Mouse (Mus musculus): Measurements from ENCODE around the gene Naaladl2. TPM values are rescaled to one million over a fixed set of nuclear protein-coding genes. Genes with fewer than 3 reads are reported as not detected.
"Not testable (repeated sequence)": the region's sequence is repeated elsewhere in the genome, so short reads cannot be mapped to it uniquely, and the experiment has no call there.

Gene Naaladl2
- total RNA-seq, 2 experiments from 2014 or later, result 0.51 to 0.91 TPM

DNA sequence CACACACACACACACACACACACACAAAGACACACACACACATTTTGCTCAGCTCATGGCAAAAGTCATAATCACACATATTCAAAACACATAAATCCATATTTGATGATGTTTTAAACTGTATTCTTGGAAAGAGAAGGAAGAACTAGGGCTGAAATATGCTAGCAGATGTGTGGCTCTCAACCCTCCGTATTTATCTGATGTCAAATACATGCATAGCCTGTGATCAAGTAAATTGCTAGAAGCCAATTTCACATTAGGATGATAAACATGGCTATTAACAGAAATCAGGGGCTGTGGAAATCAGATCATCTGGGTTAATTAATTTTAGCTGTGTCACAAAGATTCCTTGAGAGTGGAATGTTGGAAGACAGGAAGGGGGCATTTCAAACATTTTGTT lies 752.8 kb downstream of the Naaladl2 start:
- DNase-seq, result no peak
- intact Hi-C loops (cut with DNase I), result no loop called here

DNA sequence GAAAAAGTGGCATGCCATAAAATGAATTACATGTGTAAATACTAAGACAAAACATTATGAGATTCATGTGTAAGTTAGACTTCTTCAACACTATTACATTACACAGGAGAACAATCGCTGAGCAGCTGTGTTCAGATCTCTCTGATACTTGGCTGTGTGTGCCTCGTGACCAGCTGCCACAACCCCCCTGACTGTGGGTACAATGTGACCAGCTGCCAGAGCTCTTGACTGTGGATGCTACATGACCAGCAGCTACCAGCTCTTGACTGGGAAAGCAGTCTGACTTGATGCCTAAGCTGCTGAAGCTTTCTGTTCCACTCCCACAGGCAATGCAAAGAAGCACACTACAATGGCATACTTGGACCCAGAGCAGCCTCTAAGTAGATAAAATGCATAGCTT lies 789.1 kb downstream of the Naaladl2 start:
- no peak for DNase-seq
- intact Hi-C loops (cut with DNase I), result no loop called here

DNA sequence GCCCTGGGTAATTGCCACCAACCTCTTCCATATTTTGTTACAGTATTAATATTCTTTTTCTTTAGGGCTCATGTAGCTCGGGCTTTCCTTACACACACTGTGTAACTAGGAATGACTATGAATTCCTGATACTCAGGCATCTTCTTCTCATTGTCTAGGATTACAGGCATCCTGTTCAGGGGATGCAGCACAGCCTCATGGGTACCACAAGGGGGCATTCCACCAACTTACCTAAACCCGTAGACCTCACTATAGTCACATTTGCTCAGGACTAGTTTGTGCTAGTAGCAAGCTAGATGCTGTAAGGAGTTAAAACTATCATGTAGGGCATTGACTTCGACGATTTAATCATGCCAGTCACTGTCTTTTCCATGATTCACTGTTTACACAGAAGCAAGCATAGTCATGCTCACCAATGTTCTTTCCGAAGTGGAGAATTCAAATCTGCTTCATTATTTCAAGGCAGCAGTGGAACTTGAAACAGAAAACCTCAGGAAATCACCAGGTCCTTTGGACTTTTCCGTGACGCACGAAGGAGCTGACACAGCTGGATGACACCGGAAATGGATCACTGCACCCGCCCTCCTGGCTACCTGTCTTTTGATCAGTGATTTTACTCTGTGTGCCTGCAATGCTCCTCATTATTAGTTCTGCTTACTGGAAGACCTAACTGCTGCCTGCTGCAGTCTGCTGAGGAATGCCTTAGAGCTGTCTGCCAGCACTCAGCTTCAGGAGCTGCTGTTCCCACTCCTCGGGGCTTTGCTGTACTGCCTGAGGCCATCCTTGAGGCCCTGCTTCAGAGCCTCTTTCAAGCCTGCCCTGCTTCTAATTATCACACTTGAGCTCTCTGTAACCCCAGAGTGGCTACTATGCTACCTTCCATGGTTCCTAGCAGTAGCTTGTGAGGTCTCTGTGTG lies 822.3 kb downstream of the Naaladl2 start:
- no peak for DNase-seq
- intact Hi-C loops (cut with DNase I), result loop anchor here (1.0 kb wide), 1 partner anchor 7 kb away; no protein-coding TSS in a partner anchor

DNA sequence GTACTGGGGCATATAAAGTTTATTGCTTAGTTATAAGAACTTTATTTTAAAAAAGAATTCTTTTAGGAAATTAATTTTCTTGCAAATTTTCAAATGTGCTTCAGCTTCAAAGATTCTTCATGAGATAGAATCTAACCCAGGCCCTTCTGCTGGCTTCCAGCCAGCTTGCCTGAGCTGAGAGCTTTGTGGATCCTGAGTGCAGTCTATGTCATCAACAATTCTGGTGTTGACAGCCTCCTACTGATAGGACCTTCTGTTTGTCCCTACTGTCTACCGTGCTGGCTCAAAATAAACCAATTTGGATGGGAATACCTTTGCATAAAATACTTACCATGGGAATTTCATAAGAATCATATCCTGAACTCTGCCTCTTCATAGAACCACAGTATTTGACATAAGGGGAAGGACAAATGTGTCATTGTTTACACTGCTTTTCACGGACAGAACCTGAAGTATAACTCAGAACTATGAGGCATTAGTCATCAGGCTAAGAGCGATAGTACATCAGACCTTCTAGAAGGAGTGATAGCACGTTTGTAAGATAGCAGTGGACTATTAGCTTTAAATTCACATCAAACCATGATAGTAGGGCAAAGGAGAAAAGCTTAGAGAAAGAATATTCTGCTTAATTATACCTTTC lies 829.3 kb downstream of the Naaladl2 start:
- intact Hi-C loops (cut with DNase I), result loop anchor here (1.0 kb wide), 1 partner anchor 8 kb away; no protein-coding TSS in a partner anchor
- no peak for DNase-seq

DNA sequence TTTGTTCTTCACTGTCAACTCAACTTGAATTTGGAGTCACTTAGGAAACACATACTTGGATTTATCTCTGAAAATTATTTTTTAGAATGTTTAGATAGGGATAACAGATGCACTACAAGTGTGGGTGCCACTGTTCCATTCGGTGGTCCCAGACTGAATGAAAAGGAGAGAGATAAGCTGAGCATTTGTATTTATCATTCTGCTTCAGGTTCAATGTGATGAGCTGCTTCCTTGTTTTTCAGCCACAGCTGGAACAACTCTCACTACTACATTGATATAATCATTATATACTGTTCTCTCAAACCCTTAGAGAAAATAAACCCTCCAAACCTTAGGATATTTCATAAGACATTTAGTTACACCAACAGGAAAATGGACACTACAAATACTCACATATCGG lies 918.6 kb downstream of the Naaladl2 start:
- intact Hi-C loops (cut with DNase I), result no loop called here
- no peak for DNase-seq

DNA sequence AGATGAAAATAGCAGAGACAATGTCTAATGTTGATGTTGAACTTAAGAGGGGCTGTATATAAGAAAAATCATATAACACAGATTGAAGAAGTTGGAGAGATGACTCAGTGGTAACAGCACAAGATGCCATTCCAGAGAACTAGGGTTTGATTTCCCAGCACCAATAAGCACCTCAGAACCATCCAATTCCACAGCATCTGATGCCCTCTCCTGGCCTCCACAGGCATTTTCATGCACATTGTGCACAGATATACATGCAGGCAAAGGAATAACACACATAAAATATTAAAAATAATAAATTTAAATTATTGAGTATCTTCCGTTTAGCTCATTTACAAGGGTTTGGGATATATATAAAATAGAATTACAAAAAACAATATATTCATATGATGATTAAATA lies 926.6 kb downstream of the Naaladl2 start:
- DNase-seq, result no peak
- intact Hi-C loops (cut with DNase I), result no loop called here

DNA sequence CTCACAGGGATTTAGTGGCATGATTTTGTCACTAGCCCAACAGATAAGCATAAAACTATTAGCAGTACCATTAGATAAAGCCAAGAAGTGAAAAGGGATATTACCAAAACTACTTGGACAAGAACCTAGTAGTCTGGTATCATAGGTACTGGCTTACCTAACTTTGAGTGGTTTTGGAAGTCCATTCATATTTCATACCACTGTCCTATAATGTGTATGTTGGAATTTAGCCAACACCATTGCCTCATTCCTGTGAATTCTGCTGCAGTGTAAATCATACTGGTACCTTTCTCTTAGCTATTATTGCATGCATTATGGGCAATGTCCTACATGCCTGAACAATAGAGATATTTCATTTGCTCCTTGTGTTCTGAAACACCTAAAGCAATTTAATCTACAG lies 977.5 kb downstream of the Naaladl2 start:
- no peak for DNase-seq
- intact Hi-C loops (cut with DNase I), result no loop called here

DNA sequence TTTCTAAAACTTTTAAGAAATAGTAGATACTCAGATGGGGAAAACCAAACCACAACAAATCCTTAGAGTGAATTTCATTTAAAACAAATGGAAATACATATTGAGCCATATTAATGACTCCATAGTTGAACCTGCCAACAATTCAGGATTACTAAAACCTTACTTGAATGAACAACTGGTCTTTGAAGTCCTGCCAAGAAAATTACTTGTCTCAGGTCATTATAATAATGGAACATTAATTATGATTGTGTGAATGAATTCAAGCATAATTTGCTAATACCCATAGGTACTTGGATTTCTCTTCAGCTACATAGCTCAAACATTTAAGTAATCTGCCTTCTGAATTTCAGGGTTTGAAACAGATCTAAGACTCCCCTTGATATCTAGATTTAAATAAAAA lies 980.1 kb downstream of the Naaladl2 start:
- intact Hi-C loops (cut with DNase I), result no loop called here

DNA sequence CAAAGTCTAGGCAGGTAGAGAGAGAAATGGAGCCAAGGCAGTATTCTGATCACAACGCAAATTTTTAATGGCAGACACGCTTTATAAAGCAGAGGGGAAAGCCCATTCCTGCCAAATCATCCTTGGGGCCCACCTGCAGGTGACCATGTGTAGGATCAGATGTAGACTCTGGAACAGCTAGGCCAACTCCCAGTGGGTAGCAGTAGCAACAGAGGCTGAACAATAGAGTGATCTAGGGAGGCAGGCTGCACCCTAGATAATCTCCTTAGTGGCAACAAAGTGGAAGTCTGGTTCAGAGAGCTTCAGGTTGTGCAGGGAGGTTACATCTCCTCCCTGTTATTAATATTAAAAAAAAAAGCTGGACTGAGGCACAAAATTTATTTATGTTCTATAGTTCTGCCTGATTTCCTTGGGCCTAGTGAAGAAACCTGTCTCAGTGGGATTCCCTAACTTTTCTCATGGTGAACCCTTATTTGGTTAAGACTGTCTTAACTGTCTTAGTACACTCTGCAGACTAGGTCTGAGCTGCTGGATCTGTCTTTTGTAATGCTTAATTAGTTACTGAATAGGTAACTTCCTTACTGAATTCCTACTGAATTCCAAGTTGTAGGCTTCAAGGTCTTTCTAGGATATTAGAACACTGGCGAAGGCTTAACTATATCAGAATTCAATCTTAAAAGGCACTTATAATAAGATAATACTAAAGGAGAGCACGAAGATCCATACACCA lies 992.8 kb downstream of the Naaladl2 start:
- DNase-seq; intact Hi-C loops (cut with DNase I): not testable (repeated sequence)

More for the DNA sequence above, 980.1 kb downstream of the Naaladl2 start:
- no peak for DNase-seq

DNA sequence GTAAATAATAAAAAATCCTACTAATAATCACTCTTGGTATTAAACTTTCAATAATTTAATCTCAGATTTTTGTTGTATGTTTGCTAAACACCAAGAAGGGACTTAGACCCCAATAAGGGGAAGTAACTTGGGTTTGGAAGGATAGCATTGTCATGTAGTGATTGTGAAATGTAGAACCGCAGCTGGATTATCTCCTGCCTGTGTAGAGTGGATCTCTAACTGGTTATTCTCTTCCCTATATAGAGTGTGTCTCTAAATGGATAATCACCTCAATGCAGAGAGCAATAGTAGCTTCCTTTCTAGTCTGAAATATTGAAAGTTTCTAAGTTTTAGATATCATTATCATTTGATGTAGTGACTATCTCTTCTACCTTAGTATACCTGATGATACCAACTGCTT lies 1001.3 kb downstream of the Naaladl2 start:
- no peak for DNase-seq
- intact Hi-C loops (cut with DNase I), result no loop called here

DNA sequence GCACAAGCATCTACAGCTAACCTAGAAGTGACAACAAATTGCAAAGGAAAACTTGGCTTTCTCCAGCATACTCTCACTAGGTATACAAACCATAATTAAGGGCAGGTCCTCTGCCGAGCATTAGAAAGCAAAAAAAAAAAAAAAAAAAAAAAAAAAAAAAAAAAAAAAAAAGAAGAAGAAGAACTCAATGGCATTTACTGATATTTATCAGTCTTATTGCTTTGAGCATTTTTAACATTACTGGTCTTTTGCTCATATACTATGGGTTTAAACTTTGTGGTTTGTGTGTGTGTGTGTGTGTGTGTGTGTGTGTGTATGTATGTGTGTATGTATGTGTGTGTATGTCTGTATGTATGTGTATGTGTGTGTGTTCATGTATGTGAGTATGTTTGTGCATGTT lies 1006.1 kb downstream of the Naaladl2 start:
- DNase-seq, result no peak
- intact Hi-C loops (cut with DNase I), result no loop called here

DNA sequence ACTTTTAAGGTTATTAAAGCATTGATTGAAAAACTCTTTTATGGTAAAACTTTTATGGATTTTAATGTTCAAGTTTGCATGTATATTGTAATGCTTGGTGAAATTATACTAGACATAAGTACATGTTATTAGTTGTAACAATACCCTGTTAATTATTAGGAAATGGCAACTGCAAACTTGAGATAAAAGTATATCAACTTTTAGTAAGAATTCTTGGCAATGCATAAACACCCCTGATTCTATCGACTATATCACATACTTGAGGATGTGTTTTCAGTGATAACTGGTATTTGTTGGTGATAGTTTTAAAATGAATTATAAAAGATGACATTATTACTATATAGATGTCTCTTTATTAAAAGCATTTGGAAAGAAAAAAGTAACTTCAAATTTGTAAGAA lies 1017.9 kb downstream of the Naaladl2 start:
- intact Hi-C loops (cut with DNase I), result no loop called here
- DNase-seq, result no peak

DNA sequence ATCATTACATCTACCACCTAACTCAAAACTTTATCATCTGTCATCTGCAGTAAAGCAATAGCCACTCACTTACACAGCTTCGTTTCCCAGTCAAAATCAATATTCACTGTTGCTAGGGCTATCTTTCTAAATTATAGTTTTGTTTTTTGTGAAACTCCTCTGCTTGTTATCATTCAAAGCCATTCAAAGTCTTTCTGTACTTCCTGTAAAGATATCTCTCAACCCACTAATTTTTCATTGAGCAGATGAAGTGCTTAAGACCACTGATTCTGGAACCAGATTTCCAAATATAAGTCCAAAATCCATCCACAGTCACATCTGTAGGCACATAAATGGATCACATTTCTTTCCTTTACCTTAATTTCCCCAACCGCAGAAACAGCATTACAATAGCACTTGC lies 1020.0 kb downstream of the Naaladl2 start:
- no peak for DNase-seq
- intact Hi-C loops (cut with DNase I), result no loop called here

DNA sequence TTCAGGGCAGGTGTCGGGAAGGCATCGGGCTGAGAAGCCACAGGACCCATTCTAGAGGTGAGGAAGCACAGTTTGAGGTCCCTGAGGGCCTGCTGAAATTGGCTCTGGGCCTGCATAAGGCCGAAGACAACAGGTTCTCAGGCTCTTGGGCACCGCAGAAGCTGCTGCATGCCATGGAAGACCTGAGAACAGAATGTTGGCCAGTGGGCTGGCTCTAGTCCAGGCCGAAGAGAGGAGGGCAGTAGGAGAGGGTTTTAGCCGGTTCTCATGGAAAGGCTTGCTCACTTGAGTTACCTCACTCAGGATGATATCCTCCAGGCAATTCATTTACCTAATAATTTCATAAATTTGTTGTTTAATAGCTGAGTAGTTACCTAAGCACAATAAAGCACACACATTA lies 1025.9 kb downstream of the Naaladl2 start:
- intact Hi-C loops (cut with DNase I), result no loop called here
- DNase-seq, result no peak

DNA sequence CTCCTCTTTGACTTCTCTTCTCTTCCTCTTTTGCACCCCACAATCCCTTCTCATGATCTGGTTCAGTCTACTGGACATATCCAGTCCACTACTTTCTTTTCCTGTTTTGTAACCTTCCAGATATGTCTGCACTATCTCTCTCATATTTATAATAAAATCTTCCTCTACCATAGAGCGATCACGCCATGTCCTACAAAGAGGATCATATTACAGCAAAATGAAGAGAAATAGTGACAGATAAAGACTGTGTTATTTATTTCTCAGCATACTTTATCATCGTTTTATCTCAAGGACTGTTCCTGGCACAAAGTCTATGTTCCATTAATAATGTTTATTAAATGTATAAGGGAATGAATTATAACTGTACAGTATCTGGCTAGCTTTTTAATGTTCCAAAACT lies 1029.2 kb downstream of the Naaladl2 start:
- intact Hi-C loops (cut with DNase I), result no loop called here

DNA sequence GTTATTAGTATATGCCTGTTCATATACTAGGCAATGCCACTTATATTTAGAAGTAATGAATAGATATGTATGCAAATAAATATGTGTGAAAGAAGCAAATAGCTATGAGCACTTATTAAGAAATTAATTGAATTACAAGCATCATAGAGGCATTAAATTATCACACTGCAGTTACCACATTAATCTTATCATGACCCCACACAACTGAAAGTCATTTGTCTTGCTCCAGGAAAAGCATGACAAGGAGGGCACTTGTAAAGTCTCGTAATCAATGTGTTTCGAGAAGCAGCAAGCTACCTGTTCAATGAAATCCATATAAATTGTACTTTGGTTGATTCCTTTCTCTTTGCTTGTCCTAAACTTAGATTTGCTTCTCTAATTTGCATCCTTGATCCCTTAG lies 1030.7 kb downstream of the Naaladl2 start:
- no peak for DNase-seq

More for the DNA sequence above, 1029.2 kb downstream of the Naaladl2 start:
- no peak for DNase-seq

DNA sequence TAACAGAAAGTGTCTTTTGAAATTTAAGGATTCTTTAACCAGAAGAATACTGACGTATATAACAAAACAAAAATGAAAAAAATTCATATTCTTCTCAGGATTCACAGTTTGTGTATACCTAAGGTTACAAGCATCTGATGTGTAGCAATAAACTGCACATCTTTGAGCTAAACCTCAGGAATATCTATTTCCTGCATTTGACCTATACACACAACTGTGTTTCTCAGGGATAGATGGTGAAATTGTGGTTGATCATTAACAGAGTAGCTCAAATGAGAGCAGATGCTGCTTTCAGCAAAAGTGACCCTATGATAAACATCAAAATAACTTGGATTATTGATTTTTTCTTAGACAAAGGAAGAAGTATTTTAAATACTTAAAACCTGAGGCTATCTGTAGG lies 1037.7 kb downstream of the Naaladl2 start:
- intact Hi-C loops (cut with DNase I), result no loop called here
- no peak for DNase-seq

More for the DNA sequence above, 1030.7 kb downstream of the Naaladl2 start:
- intact Hi-C loops (cut with DNase I), result no loop called here

DNA sequence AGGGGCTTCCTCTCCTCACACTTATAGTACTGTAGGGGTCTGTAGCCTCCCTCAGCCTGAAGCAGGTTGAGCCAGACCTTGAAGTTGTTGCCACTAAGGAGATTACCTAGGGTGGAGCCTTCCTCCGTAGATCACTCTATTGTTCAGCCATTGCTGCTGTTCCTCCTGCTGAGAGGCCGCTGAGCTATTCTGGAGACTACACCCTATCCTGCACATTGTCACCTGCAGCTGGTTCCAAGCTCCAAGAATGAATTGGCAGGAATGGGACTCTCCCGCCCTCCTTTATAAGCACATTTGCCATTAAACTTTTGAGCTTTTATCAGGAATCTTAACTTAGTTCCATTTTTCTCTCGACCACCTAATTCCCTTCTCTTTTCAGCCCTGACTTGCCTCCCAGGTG lies 1064.3 kb downstream of the Naaladl2 start:
- intact Hi-C loops (cut with DNase I), result no loop called here
- no peak for DNase-seq

DNA sequence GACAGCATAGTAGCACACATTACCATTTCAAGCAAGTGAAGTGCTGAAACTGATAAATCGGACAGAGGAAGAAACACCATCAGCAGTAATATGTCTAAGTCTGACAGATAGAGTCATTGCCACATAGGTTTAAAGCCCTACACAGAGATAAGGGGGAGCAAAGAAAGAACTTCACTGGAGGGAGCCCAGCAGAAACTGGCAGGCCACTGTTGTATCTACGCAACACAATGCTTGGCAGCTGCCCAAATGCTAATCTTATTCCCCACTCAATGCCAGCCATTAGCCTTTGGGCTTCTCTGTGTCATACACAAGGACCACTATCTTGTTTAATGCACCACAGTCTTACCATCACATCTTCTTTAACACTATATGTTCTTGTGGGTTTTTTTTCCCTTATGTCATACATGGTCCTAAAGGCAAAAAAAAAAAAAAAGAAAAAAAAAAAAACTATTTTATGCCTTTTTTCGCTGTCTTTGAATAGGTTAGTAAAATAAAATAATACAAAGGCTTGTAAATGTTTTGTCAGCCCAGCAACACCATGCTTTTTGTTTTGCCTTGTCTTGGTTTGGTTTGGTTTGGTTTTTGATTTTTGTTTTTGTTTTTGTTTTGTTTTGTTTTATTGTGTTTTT lies 1072.8 kb downstream of the Naaladl2 start:
- intact Hi-C loops (cut with DNase I), result no loop called here
- no peak for DNase-seq

DNA sequence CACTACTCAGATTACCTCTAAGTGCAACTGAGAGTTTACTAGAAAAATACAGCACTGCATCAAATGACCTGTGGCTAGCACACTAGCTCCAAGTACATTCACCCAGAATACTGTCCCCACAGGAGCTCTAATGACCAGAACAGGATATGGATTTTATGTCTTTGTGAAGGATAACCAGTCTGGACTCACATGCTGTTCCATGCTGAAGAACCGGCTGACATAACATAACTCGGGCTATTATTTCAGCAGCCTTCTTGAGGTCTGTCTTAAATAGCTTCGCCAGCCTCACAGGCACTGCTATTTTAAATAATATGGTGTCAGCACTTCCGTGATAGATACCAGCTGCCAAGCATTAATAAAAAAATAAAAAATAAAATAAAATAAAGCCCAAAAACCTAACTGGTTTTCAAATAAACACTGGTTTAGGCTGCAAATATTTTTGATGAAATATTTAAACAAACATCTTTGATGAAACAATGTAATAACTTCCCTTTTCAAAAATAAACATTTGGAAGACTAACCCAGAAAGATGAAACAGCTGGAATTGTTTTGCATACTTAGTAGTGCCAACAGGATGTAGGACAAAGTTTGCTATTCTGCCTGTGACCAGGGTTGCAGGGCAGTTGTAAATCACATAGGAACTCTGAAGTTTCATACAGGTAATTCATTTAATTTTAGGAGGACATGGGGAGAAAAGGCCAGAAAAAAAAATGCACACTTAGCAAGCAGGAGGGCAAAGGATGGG lies 1073.5 kb downstream of the Naaladl2 start:
- no peak for DNase-seq
- intact Hi-C loops (cut with DNase I), result no loop called here
